ENCODE assay signal across 8 mouse cellular contexts in the genomic region with DNA sequence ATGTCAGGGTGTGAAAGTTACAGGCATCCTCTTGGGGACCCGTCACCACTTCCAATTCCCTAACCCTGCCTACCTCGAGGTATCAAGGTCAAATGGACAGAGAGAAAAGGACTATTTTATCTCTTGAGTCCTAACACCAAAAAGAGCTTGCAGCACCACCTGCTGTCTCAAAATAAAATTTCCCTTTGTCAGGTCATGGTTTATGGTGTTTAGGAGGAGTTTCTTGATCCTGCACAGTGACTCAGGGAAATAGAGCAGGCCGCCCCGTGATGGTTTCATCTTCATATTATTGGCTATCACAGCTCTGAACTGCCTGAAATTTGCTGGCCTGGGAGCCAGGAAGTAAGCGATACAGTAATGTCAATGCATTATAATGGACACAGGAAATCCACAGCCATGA. TPM values are rescaled to one million over a fixed set of nuclear protein-coding genes. Genes with fewer than 3 reads are reported as not detected.
A peak's percentile ranks its signal among the peaks of the same experiment; 100 is the strongest.
DNase-seq lines count a peak whose midpoint lies in the region; ATAC-seq lines count a peak whose summit lies in the region.

No protein-coding gene starts in this region.

- WGBS in heart, embryonic 14.5 days: 29% methylated on average over 5 of the region's 5 CpGs

- no peaks in the 10 kb centered on the region for H3K36me3 ChIP-seq in heart, embryonic 14.5 days (ENCODE audit: control insufficient read depth, insufficient read depth, low read length)

- no peak for ATAC-seq in heart, embryonic 14.5 days (ENCODE audit: insufficient number of reproducible peaks, insufficient read depth, low FRiP score, low read depth)

- no peak overlapping the region for H3K4me3 ChIP-seq in heart, embryonic 14.5 days (ENCODE audit: control insufficient read depth in 1 of 2, insufficient read depth in 1 of 2, low read depth in 1 of 2, low read length in 2 of 2)

- peaks cover 13 to 14% of the 10 kb centered on the region in 2 experiments for H3K4me1 ChIP-seq in heart, embryonic 14.5 days (ENCODE audit: control insufficient read depth in 2 of 2, insufficient read depth in 2 of 2, low read length in 2 of 2)

- no peaks in the 10 kb centered on the region for H3K27me3 ChIP-seq in heart, embryonic 14.5 days (ENCODE audit: control insufficient read depth, insufficient read depth, low read length)

- no peaks in the 10 kb centered on the region for H3K9me3 ChIP-seq in heart, embryonic 14.5 days (ENCODE audit: control insufficient read depth, low read length)

- peak; percentile 66 to 67 for DNase-seq in left cerebral cortex, postnatal 14 days (ENCODE audit: low spot score in 2 of 2)
- DNase-seq in left cerebral cortex, adult 11 months (ENCODE audit: low spot score): no peak
- DNase-seq in NIH3T3 (ENCODE audit: low read depth): peak; percentile 86
- peak; percentile 59 for DNase-seq in cerebellum, adult 11-12 months
- DNase-seq in left cerebral cortex, postnatal 4 days: peak; percentile 20
- peak; percentile 26 for DNase-seq in thymus, postnatal 14 days
- no peak for DNase-seq in urinary bladder, adult 2 months (ENCODE audit: low spot score)

- intact Hi-C loops in left cerebral cortex, postnatal 14 days (cut with DNase I): loop anchor here (2.0 to 10.0 kb wide), 3 partner anchors 57 to 290 kb away; partner anchors contain the start of genes Bend6 and Dst
- intact Hi-C loops in left cerebral cortex, postnatal 4 days (cut with DNase I): loop anchor here (5.0 to 10.0 kb wide), 4 partner anchors 57 to 297 kb away; partner anchors contain the start of genes Bag2, Bend6, Dst and Prim2

- no peak overlapping the region for H3K27ac ChIP-seq in heart, embryonic 14.5 days (replicated peaks in 1 of 2; ENCODE audit: control insufficient read depth in 1 of 2, insufficient read depth in 1 of 2, low read depth in 2 of 2, low read length in 2 of 2)

- no peak overlapping the region for H3K9ac ChIP-seq in heart, embryonic 14.5 days (ENCODE audit: low read length)

- 0 out of 2 replicates have a peak overlapping the region, but pooled peaks have one; percentile 3 for H3K4me2 ChIP-seq in heart, embryonic 14.5 days (ENCODE audit: low read length)

RNA-seq across cellular contexts. Expression of gene Dst, which starts 56.6 kb away (rescaled TPM):
- total RNA-seq in left cerebral cortex, postnatal 14 days (2021): 100 to 1,000 TPM; 240 to 256 TPM
- polyA plus RNA-seq in heart, embryonic 14.5 days (2014; fragmentation: Nextera tagmentation; extraction: Ambion mirVana): 38.2 and 38.6 TPM in 2 replicates
- total RNA-seq in left cerebral cortex, postnatal 4 days (2021): 100 to 1,000 TPM; 282 TPM
- 77.4 and 118 TPM in 2 replicates for polyA plus RNA-seq in urinary bladder, adult 2 months (2012; rRNA removed)

RNA-seq across cellular contexts. Expression of gene Bend6, which starts 57.0 kb away (rescaled TPM):
- 100 to 1,000 TPM; 141 TPM for total RNA-seq in left cerebral cortex, postnatal 14 days (2021)
- 4.7 and 6.0 TPM in 2 replicates for polyA plus RNA-seq in heart, embryonic 14.5 days (2014; fragmentation: Nextera tagmentation; extraction: Ambion mirVana)
- 100 to 1,000 TPM; 159 to 164 TPM for total RNA-seq in left cerebral cortex, postnatal 4 days (2021)
- polyA plus RNA-seq in urinary bladder, adult 2 months (2012; rRNA removed): 2.1 and 2.6 TPM in 2 replicates

Comparison
In these comparisons a context has a peak if more than half of its experiments do, and no peak if none do; other contexts are left out.
1. DNase-seq: peak in left cerebral cortex, postnatal 14 days (2 of 2), NIH3T3 (single experiment), cerebellum, adult 11-12 months (single experiment), left cerebral cortex, postnatal 4 days (single experiment) and thymus, postnatal 14 days (single experiment); none in left cerebral cortex, adult 11 months (single experiment) and urinary bladder, adult 2 months (single experiment).